Mouse (Mus musculus) ES-E14 (cell line): ENCODE results near the gene Dab2.

Experiments
- CHD2 ChIP-seq: IDR thresholded peaks from 2 replicates; pipeline ENCODE4 v1.6.1; 2014; ENCODE audit warnings: mild to moderate bottlenecking, low read depth, low read length, inconsistent platforms
- HCFC1 ChIP-seq: IDR thresholded peaks from 2 replicates; pipeline ENCODE4 v1.6.1; 2012; ENCODE audit warnings: low read length, inconsistent platforms, borderline replicate concordance; ENCODE audit not compliant: insufficient read depth
- ZC3H11A ChIP-seq: IDR thresholded peaks from 2 replicates; pipeline ENCODE4 v1.6.1; 2012; ENCODE audit warnings: low read depth, mild to moderate bottlenecking, inconsistent platforms, low read length, borderline replicate concordance
- ZNF384 ChIP-seq: IDR thresholded peaks from 2 replicates; pipeline ENCODE4 v1.6.1; 2012; ENCODE audit warnings: low read depth, low read length, inconsistent platforms

DNA sequence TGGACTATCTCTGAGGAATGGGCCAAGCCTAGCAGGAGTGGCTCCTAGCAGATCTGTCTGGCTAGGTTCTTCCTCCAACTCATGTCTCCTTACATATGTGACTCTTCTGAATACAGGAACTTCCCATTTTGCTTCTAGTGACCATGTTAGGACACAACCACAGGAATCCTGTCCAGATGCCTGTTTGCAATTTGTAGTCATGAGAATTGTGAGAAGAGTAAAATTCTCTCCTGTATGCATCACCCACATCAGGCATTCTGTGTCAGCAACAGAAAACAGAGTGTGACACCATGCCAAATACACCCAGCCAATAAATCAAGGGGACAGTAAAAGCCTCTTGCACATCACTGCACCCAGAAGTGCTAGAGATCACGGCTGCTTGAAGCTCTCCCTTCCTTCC, 146.6 kb downstream of the Dab2 start:
- TF ChIP-seq ZC3H11A (no peak), CHD2 (no peak), HCFC1 (no peak), ZNF384 (no peak)
